Mouse (Mus musculus) adipocyte (in vitro differentiated cells): ENCODE results near the gene Pdxp.
A peak's percentile ranks its signal among the peaks of the same experiment; 100 is the strongest.

Source experiments
- DNase-seq: peaks from one replicate; pipeline ENCODE4 v3.0.0-alpha.2; 2016; ENCODE audit warnings: low spot score

Gene Pdxp

GRCm38 (mm10) chr15:78927788-78928457 lies 14.2 kb downstream of the Pdxp start:
- DNase-seq: peak; percentile 82

GRCm38 (mm10) chr15:78928539-78928938 lies 14.8 kb downstream of the Pdxp start:
- DNase-seq: no peak

- no peak for DNase-seq
Measured at GRCm38 (mm10) chr15:78930192-78930706, 16.5 kb downstream of the Pdxp start.

DNA sequence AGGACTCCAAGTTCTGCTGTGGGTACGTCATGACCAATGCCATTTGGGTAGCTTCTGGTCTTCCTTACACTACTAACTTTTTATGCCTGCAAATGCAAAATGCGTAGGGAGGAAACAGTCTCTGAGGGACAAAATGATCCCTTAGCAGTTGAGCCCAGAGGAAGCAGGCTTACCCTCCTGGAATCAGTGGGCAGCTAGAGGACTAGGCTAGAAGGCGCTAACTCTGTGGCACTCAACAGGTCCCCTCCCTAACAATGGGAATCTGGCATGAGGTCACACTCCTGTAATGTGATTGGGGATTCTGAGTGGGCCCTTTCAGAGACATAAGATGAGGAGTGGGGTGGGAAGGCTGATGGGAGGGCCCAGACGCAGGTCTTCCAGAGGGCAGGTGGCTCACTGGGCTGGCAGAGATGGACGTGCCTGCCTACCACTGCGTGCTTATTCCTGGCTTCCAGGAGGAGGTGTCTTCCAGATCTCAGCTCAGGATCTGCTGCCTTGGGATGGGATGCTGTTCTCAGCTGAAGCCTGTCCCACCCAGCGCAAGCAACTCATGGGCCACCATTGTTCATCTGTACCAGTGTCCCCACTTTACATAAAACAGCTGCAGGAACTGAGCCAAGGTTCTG lies 17.2 kb downstream of the Pdxp start:
- no peak for DNase-seq

GRCm38 (mm10) chr15:78931577-78931976 lies 17.9 kb downstream of the Pdxp start:
- DNase-seq: peak; percentile 66

DNA sequence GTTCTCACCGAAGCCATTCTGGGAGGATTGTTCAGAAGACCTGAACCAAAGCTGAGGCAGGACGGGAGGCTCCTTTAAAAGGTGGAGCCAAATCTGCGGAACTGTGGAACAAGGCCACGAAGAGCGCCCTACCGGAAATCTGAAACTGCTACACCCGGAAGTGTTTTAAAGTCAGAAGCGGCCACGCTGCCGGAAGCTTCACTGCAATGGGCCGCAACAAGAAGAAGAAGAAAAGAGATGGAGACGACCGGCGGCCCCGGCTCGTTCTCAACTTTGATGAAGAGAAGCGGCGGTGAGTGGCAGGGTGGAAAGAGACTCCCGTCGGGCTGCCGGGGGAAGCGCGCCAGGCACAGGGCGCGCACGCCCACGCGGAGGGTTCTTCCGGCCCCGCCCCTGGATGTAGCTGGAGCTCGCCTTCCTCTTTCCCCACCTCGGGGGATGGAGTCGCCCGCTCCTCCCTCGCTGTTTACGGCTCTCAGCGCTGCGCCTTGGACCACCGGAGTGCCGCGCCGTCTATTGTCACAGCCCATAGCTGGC lies 21.1 kb downstream of the Pdxp start, which contains the start of gene Nol12:
Gene Nol12, plus strand, starts transcription at position 150 of the 537 bp plus-strand sequence.
- DNase-seq: peak; percentile 90

- DNase-seq: no peak
Measured at GRCm38 (mm10) chr15:78936403-78936802, 22.7 kb downstream of the Pdxp start.

GRCm38 (mm10) chr15:78937311-78937710 lies 23.6 kb downstream of the Pdxp start:
- DNase-seq: no peak

- no peak for DNase-seq
Measured at GRCm38 (mm10) chr15:78937963-78938362, 24.2 kb downstream of the Pdxp start.

GRCm38 (mm10) chr15:78940325-78940724 lies 26.6 kb downstream of the Pdxp start:
- DNase-seq: no peak

- peak; percentile 79 for DNase-seq
Measured at GRCm38 (mm10) chr15:78942663-78943062, 28.9 kb downstream of the Pdxp start.

DNA sequence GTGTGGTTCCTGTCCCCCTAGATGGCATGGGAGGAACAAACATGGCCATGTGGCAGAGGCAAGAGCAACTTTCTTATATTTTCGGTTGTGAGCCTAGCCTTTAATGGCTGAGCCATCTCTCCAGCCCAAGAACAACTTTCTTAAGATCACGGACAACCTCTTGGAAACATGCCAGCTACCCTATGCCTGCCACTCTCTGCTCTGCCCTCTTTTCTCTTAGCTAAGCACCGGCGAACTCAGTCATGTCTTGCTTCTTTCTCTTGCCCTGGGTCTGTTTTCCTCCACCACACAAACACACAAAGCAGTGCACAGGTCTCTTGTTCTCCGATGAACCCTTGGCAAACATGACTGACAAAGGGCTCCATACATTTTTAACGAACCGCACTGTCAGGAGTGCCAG lies 32.5 kb downstream of the Pdxp start:
- no peak for DNase-seq

- DNase-seq: peak; percentile 85
Measured at GRCm38 (mm10) chr15:78947657-78948056, 33.9 kb downstream of the Pdxp start, which contains the start of gene Triobp. Gene Triobp, plus strand, starts transcription at chr15:78947724.

DNA sequence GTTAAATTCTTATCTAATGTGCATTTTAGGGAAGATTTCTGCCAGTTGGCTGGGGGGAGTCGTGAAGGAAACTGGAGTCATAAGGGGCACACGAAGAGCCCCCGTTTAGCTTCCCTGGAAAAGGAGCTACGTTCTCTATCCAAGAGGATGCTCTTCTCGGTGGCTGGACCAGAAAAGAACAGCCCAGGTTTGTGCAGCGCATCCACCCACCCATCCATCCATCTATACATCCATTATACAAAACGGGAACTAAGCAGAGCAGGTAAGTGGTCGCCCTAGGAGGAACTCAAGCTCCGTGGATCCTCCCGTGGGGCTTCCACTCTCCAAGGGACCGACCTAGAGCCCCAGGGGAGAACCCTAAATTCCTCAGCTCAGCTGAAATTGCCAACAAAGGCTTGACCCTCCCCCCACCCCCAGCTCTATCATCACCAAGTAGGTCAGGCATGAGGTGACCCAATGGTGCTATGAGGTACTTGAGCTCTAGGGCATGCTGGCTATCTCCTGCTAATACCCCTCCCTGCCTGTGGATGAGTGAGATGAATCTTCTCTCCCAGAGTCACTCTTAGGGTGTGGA lies 34.5 kb downstream of the Pdxp start:
- no peak for DNase-seq

DNA sequence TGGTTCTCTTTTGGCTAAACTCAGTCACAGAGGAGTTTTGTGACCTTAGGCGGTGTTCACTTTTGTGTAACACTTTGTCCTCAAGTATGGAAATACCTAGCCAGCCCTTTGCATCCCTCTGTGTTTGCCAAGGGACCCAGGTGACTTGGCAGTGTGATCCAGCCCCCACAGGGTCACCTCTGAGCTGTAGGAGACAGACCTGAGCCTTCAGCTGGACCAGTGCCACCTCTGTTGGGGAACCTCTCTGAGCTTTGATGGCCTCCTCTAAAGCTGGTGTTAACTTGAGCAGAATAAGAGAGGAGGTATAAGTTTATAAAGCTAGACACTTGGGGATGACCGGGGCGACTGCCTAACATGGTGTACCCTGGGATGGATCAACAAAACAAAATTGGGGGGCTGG lies 35.2 kb downstream of the Pdxp start:
- no peak for DNase-seq

DNA sequence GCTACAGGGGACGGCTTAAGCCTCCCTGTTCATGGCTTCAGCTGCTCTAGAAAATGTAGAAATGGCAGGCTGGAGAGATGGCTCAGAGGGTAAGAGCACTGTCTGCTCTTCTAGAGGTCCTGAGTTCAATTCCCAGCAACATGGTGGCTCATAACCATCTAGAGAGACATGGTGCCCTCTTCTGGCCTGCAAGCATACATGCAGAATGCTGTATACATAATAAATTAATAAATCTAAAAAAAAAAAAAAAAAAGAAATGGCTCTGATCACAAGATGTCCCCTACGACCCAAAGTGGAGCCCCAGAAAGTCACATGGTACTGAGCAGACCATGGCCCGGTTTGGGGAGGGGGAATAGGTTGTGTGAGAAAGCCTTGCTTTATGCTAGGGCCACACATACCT lies 41.9 kb downstream of the Pdxp start:
- DNase-seq: no peak

DNA sequence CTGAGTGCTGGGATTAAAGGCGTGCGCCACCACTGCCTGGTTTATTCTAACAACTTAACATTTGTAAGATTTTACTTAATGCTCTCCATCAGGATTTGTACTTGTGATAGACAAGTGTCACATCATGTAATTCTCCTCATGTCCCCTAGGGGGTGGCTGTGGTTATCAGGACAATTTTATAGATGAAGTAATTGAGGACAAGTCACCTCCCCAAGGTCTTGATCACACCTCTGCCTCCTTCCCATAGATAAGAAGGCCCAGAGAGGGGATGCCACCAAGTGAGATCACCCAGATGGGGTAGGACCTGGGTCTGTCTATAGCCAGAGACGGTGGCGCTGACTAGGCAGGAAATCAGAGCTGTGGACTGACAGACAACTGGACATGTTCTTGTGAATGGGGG lies 42.6 kb downstream of the Pdxp start:
- peak; percentile 37 for DNase-seq

DNA sequence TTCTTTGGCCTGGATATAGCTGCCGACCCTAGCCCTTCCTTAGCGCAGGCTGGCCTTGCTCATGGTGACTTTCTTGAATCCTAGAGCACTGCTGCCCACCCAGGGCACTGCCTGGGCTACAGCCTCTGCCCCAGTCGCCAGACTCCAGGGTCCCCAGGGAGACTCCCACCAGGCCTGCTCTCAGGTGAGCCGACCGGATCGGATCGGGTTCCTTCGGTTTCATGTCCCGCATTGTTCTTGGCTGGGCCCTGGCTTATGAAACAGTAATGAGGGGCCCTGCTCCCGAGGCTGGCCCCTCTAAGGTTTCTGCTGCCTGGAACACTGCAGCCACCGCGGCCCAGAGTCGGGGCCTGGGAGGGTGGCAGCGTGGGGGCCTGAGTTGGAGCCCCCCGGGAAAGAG lies 43.3 kb downstream of the Pdxp start:
- DNase-seq: no peak

DNA sequence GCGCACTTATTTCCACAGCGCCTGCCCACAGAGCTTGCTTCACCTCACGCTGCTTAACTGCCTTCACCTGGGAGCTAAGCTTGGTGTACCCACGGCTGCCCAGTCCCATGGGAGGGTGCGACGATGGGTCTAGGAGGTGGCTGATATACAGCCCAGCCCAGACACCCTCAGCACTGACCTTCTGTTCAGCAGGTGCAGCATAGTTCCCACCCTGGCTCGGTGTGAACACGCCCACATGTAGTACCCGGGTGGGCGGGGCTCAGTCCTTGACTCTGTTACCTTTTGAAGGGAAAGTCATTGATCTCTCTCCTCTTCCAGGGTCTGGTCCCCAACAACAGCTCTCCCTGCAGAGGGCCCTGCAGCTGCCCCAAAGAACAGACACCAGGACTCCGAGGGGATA lies 45.8 kb downstream of the Pdxp start:
- no peak for DNase-seq

- DNase-seq: peak; percentile 83
Measured at GRCm38 (mm10) chr15:78960088-78960487, 46.4 kb downstream of the Pdxp start.

DNA sequence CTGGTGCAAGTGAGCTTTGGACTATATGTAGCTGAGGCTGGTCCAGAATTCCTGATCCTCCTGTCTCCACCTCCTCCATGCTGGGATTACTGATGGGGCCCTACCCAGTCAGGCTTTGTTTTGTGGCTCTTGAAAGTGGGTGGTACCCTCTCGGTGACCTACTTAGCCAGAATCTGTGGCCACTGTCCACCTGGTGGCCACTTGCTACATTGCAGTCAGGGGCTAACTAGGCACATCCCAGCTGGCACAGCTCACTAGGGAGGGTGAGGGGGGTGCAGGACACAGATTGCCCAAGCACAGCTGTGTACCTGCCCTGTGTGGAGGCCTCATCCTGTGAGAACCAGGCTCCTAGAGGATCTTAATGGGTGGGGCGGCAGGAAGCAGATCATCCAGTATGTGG lies 49.2 kb downstream of the Pdxp start:
- peak; percentile 75 for DNase-seq
